Mouse (Mus musculus) thymus, adult 2 months (tissue): ENCODE data around the gene Gstm7.

Experiments used
- CTCF ChIP-seq: fragments of 200-500 bp; IDR thresholded peaks from 2 replicates; pipeline ENCODE4 v1.5.1; 2012; ENCODE audit warnings: mild to moderate bottlenecking, control low read depth, low read length, moderate library complexity, borderline replicate concordance; ENCODE audit not compliant: control insufficient read depth, poor library complexity, insufficient read depth; ENCODE audit errors: extremely low read depth
- POLR2A ChIP-seq: fragments of 200-500 bp; IDR thresholded peaks from 2 replicates; pipeline ENCODE4 v1.6.1; 2012; ENCODE audit warnings: mild to moderate bottlenecking, low read length, control low read depth, moderate library complexity; ENCODE audit not compliant: control insufficient read depth, poor library complexity, insufficient read depth; ENCODE audit errors: extremely low read depth

- TF ChIP-seq POLR2A (no peak), CTCF (no peak)
Measured at GRCm38 (mm10) chr3:107905942-107906341, 25.7 kb downstream of the Gstm7 start.
